Mouse (Mus musculus) myocyte (in vitro differentiated cells): ENCODE measurements at regions not wholly inside any gene's neighbourhood (a gene's known extent, or its start where the extent isn't known, plus 50 kb on each side); places are given as distances from the start of the nearest gene placed in this dataset.

Experiments used
- H3K27me3 ChIP-seq: one replicate; pipeline ENCODE4 v1.6.1; 2011; ENCODE audit not compliant: control insufficient read depth, insufficient read depth, insufficient read length
- H3K36me3 ChIP-seq: one replicate; pipeline ENCODE4 v1.6.1; 2011; ENCODE audit not compliant: control insufficient read depth, insufficient read depth
- H3K4me2 ChIP-seq: one replicate; pipeline ENCODE4 v1.6.1; 2011; ENCODE audit warnings: low read depth, control low read depth
- H3K4me3 ChIP-seq: one replicate; pipeline ENCODE4 v1.5.1; 2011; ENCODE audit warnings: mild to moderate bottlenecking, control low read depth, moderate library complexity
- H3K79me2 ChIP-seq: one replicate; pipeline ENCODE4 v1.6.1; 2011; ENCODE audit not compliant: control insufficient read depth, insufficient read depth
- H3ac ChIP-seq: one replicate; pipeline ENCODE4 v1.6.1; 2011; ENCODE audit not compliant: control insufficient read depth, insufficient read length
- CEBPB ChIP-seq: IDR thresholded peaks from 2 replicates; pipeline ENCODE4 v1.6.1; 2011; ENCODE audit warnings: mild to moderate bottlenecking, moderate library complexity; ENCODE audit not compliant: poor library complexity, insufficient read depth, severe bottlenecking
- E2F4 ChIP-seq: IDR thresholded peaks from one replicate; pipeline ENCODE4 v1.6.1; 2011; ENCODE audit warnings: mild to moderate bottlenecking, control low read depth, moderate library complexity; ENCODE audit not compliant: insufficient read depth
- MAX ChIP-seq: IDR thresholded peaks from one replicate; pipeline ENCODE4 v1.6.1; 2011; ENCODE audit warnings: low read depth, mild to moderate bottlenecking, control low read depth
- MYOD1 ChIP-seq, 3 experiments: IDR thresholded peaks; one replicate each; pipeline ENCODE4 v1.6.1; 2011; ENCODE audit warnings: control low read depth in 2 of 3, low read depth in 2 of 3, mild to moderate bottlenecking in 2 of 3, moderate library complexity in 1 of 3; ENCODE audit not compliant: insufficient read length in 2 of 3, control insufficient read depth in 1 of 3
- MYOG ChIP-seq, 3 experiments: IDR thresholded peaks; one replicate each; pipeline ENCODE4 v1.6.1; 2011; ENCODE audit warnings: control low read depth in 2 of 3, low read depth in 2 of 3, mild to moderate bottlenecking in 2 of 3; ENCODE audit not compliant: insufficient read length in 2 of 3, control insufficient read depth in 1 of 3, insufficient read depth in 1 of 3
- POLR2A ChIP-seq: IDR thresholded peaks from one replicate; pipeline ENCODE4 v1.6.1; 2011; ENCODE audit warnings: low read depth, mild to moderate bottlenecking, control low read depth, moderate library complexity; ENCODE audit not compliant: insufficient read length
- POLR2AphosphoS2 ChIP-seq: IDR thresholded peaks from one replicate; pipeline ENCODE4 v1.6.1; 2011; ENCODE audit warnings: low read depth, control low read depth; ENCODE audit not compliant: insufficient read length
- REST ChIP-seq: IDR thresholded peaks from one replicate; pipeline ENCODE4 v1.6.1; 2011; ENCODE audit warnings: mild to moderate bottlenecking, control low read depth, moderate library complexity; ENCODE audit not compliant: insufficient read depth, insufficient read length
- SRF ChIP-seq: IDR thresholded peaks from one replicate; pipeline ENCODE4 v1.6.1; 2011; ENCODE audit warnings: low read depth; ENCODE audit not compliant: control insufficient read depth, insufficient read length
- TCF12 ChIP-seq: IDR thresholded peaks from one replicate; pipeline ENCODE4 v1.6.1; 2011; ENCODE audit warnings: mild to moderate bottlenecking, control low read depth; ENCODE audit not compliant: poor library complexity, insufficient read depth, severe bottlenecking
- TCF3 ChIP-seq: IDR thresholded peaks from one replicate; pipeline ENCODE4 v1.6.1; 2011; ENCODE audit warnings: low read depth, control low read depth; ENCODE audit not compliant: insufficient read length
- USF1 ChIP-seq: IDR thresholded peaks from one replicate; pipeline ENCODE4 v1.6.1; 2011; ENCODE audit warnings: low read depth, mild to moderate bottlenecking, control low read depth, moderate library complexity

GRCm38 (mm10) chr12:15964073-15964472 is 147.4 kb upstream of the Trib2 start:
- TF ChIP-seq TCF3 (no peak), MYOD1 (IDR thresholded peaks at IDR 0.05; ENCODE audit: control insufficient read depth in 1 of 3, insufficient read length in 2 of 3, low read depth in 2 of 3) (no peak), MYOG (IDR thresholded peaks at IDR 0.05; ENCODE audit: control insufficient read depth in 1 of 3, insufficient read depth in 1 of 3, insufficient read length in 2 of 3, low read depth in 2 of 3) (no peak), MAX (no peak), SRF (no peak), REST (no peak), POLR2A (no peak), TCF12 (no peak), E2F4 (no peak), CEBPB (no peak), POLR2AphosphoS2 (no peak), USF1 (no peak)
- no peak overlapping the region for H3ac ChIP-seq
- no peaks in the 10 kb centered on the region for H3K36me3 ChIP-seq
- no peaks in the 10 kb centered on the region for H3K27me3 ChIP-seq
- H3K79me2 ChIP-seq: no peaks in the 10 kb centered on the region
- H3K4me3 ChIP-seq: no peak overlapping the region
- no peak overlapping the region for H3K4me2 ChIP-seq

- Histone ChIP-seq H3K4me2 (no peak overlapping the region), H3K36me3 (no peaks in the 10 kb centered on the region), H3K27me3 (no peaks in the 10 kb centered on the region), H3ac (no peak overlapping the region), H3K4me3 (no peak overlapping the region), H3K79me2 (no peaks in the 10 kb centered on the region)
- no peak for TF ChIP-seq POLR2AphosphoS2
- no peak for TF ChIP-seq CEBPB
- no peak for TF ChIP-seq MAX
- no peak for TF ChIP-seq POLR2A
These were observed 145.1 kb upstream of the Trib2 start for GRCm38 (mm10) chr12:15961834-15962233.

- no peak overlapping the region for H3K4me3 ChIP-seq
These were observed 120.9 kb upstream of the Trib2 start for GRCm38 (mm10) chr12:15937443-15938237.

GRCm38 (mm10) chr12:15932067-15932466 is 115.3 kb upstream of the Trib2 start:
- Histone ChIP-seq H3K36me3 (no peaks in the 10 kb centered on the region), H3K4me3 (no peak overlapping the region), H3ac (no peak overlapping the region), H3K27me3 (no peaks in the 10 kb centered on the region), H3K79me2 (no peaks in the 10 kb centered on the region), H3K4me2 (no peak overlapping the region)
- TF ChIP-seq SRF (no peak), CEBPB (no peak), TCF12 (no peak), USF1 (no peak), E2F4 (no peak), MYOD1 (IDR thresholded peaks at IDR 0.05; ENCODE audit: control insufficient read depth in 1 of 3, insufficient read length in 2 of 3, low read depth in 2 of 3) (no peak), MYOG (IDR thresholded peaks at IDR 0.05; ENCODE audit: control insufficient read depth in 1 of 3, insufficient read depth in 1 of 3, insufficient read length in 2 of 3, low read depth in 2 of 3) (no peak), POLR2A (no peak), REST (no peak), MAX (no peak), POLR2AphosphoS2 (no peak), TCF3 (no peak)

More at GRCm38 (mm10) chr12:15937443-15938237, 120.9 kb upstream of the Trib2 start:
- H3K36me3 ChIP-seq: no peaks in the 10 kb centered on the region
- no peak overlapping the region for H3ac ChIP-seq
- no peak for TF ChIP-seq E2F4
- no peak for TF ChIP-seq USF1
- no peak for TF ChIP-seq TCF12
- TF ChIP-seq REST: no peak
- no peak for TF ChIP-seq CEBPB
- TF ChIP-seq MAX: no peak
- TF ChIP-seq MYOD1 (IDR thresholded peaks at IDR 0.05; ENCODE audit: control insufficient read depth in 1 of 3, insufficient read length in 2 of 3, low read depth in 2 of 3): no peak
- no peak for TF ChIP-seq POLR2AphosphoS2
- no peak for TF ChIP-seq SRF
- TF ChIP-seq TCF3: no peak
- TF ChIP-seq POLR2A: no peak
- TF ChIP-seq MYOG (IDR thresholded peaks at IDR 0.05; ENCODE audit: control insufficient read depth in 1 of 3, insufficient read depth in 1 of 3, insufficient read length in 2 of 3, low read depth in 2 of 3): no peak
- no peaks in the 10 kb centered on the region for H3K79me2 ChIP-seq
- H3K27me3 ChIP-seq: no peaks in the 10 kb centered on the region
- no peak overlapping the region for H3K4me2 ChIP-seq

GRCm38 (mm10) chr12:15931535-15931934 is 114.8 kb upstream of the Trib2 start:
- H3K4me3 ChIP-seq: no peak overlapping the region
- H3ac ChIP-seq: no peak overlapping the region
- H3K27me3 ChIP-seq: no peaks in the 10 kb centered on the region
- no peaks in the 10 kb centered on the region for H3K36me3 ChIP-seq
- no peak overlapping the region for H3K4me2 ChIP-seq
- TF ChIP-seq REST (no peak), SRF (no peak), USF1 (no peak), MYOD1 (IDR thresholded peaks at IDR 0.05; ENCODE audit: control insufficient read depth in 1 of 3, insufficient read length in 2 of 3, low read depth in 2 of 3) (no peak), E2F4 (no peak), MAX (no peak), MYOG (IDR thresholded peaks at IDR 0.05; ENCODE audit: control insufficient read depth in 1 of 3, insufficient read depth in 1 of 3, insufficient read length in 2 of 3, low read depth in 2 of 3) (no peak), POLR2AphosphoS2 (no peak), TCF3 (no peak), CEBPB (no peak), POLR2A (no peak), TCF12 (no peak)
- H3K79me2 ChIP-seq: no peaks in the 10 kb centered on the region
